Mouse (Mus musculus): ENCODE measurements at regions not wholly inside any gene's neighbourhood (a gene's known extent, or its start where the extent isn't known, plus 50 kb on each side); places are given as distances from the start of the nearest gene placed in this dataset.

GRCm38 (mm10) chr16:30870676-30871075, 210.6 kb downstream of the Xxylt1 start:
- DNase-seq (ENCODE audit: low read depth, low spot score), result no peak

- peak; percentile 11 for DNase-seq (ENCODE audit: low read depth, low spot score)
These were observed 209.1 kb downstream of the Xxylt1 start for GRCm38 (mm10) chr16:30872147-30872546.

DNA sequence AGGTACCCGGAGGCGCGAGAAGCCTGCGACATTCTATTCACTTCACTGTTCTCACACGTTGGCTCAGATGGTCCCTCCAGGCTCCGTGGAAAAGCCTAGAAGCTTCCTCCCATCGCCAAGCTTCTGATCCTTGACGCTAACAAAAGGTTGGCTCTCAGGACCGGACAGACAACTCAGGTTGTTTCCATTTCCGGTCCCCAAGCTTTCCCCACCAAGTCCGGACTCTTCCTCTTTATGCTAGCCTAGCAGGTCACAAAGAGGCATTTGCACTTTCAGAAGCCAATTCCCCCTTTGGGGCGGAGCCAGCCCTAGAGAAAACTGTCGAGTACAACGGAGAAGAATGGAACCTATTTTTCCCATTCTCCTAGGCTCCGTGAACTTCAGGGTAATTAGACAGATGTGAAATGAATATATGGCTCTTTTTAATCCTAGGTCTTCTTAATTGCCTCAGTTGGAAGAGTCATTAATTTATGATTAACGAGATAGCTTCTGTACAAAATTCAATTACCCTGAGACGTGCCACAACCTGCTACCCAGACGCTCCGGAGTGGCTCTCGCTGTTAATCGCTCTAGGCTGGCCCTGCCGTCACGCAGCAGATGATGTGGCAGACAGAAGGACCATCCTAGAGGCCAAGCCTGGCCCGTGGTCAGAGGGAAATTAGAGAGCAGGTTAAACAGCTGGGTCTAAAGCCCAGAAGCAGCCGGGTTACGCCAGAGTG, 207.6 kb downstream of the Xxylt1 start:
- DNase-seq (ENCODE audit: low read depth, low spot score), result no peak

DNA sequence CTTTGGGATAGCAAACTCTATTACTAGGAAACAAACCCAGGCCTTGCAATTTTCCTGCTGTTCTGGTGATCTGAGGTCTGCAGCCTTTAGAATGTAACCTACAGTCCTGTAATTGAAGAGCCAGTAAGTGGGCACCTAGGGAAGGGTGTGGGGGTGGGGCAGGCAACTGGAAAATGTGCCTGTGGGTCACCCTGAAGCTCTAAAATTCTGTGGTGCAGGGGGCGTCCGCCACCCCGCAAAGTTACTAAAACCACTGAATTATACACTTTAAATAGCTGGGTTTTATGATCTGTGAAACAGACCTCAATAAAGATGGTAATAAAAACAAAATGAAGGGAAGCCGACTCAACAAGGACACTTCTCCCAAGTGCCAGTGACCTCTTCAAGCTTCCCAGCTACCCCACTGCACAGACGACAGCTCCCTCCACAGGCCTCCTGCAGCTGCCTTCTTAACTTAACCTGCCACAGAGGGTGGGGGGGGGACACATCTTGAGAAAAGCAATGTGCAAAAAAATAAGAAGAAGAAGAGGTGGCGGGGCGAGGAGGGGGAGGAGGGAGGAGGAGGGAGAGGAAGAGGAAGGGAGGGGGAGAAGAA, 205.9 kb downstream of the Xxylt1 start:
- no peak for DNase-seq (ENCODE audit: low read depth, low spot score)

DNA sequence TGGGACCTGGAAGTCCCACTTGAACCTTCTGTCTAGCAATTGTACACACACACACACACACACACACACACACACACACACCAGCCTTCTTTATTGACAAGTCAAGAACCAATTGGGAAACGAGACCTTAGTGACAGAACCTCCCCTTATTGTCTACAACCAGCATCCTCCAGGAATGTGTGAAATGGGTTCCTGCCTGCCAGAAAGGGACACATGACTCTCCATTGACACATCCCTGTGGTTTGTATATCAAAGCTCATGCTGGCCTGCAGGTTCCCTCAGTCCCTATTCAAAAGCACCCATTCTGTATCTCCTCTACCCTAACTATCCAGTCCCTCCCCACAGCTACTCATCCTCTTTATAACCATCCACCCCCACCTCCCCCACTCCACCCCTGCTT, 202.4 kb downstream of the Xxylt1 start:
- DNase-seq (ENCODE audit: low read depth, low spot score), result no peak

DNA sequence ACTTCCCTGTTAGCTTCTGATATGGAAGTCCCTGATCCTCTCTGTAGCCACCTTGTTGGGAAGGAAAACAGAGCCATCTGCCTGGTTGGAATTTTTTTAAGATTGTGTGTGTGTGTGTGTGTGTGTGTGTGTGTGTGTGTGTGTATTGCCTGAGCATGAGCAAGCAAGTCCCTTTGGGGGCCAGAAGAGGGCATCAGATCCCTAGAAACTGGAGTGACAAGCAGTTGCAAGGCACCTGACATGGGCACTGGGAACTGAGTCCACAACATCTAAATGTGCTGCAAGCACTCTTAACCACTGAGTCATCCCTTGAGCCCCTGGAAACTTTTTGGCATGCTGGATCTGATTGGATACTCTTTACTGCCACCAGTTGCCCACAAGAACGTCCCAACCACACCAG, 201.4 kb downstream of the Xxylt1 start:
- DNase-seq (ENCODE audit: low read depth, low spot score), result no peak

DNA sequence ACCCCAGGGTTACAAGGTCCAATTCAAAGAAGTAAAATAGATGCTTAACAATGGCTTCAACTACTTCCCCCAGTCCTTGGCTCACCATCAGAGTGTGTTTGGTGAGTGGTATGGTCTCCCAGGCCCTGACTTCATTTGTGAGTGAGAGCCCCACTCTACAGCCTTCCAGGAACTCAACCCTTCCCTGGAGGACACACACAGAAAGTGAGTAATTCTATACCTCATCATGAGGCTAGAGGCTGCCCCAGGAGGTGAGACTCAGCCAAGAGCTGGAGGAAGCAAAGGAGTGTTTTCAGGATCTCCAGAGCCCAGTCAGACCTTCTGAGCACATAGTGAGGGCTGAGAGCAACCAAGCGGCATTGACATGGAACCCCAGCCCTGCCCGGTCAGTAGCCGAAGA, 200.6 kb downstream of the Xxylt1 start:
- no peak for DNase-seq (ENCODE audit: low read depth, low spot score)

DNA sequence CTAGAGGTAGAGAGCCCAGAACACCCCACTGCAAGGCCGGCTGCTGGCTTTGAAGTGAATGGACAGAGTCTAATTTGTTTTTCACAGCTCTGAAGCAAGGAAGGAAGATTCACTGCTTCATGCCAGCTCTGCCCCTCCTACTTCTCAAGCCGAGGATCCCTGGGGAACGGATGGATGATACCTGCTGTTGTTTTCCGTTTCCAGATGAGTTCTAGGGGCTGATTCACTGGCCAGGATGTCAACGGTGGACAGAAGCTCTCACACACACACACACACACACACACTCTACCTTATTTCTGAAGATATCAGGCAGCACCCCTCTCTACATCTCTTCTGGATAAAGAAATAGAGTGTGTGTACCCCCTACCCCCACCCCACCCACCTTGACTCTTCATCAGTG, 200.0 kb downstream of the Xxylt1 start:
- no peak for DNase-seq (ENCODE audit: low read depth, low spot score)

DNA sequence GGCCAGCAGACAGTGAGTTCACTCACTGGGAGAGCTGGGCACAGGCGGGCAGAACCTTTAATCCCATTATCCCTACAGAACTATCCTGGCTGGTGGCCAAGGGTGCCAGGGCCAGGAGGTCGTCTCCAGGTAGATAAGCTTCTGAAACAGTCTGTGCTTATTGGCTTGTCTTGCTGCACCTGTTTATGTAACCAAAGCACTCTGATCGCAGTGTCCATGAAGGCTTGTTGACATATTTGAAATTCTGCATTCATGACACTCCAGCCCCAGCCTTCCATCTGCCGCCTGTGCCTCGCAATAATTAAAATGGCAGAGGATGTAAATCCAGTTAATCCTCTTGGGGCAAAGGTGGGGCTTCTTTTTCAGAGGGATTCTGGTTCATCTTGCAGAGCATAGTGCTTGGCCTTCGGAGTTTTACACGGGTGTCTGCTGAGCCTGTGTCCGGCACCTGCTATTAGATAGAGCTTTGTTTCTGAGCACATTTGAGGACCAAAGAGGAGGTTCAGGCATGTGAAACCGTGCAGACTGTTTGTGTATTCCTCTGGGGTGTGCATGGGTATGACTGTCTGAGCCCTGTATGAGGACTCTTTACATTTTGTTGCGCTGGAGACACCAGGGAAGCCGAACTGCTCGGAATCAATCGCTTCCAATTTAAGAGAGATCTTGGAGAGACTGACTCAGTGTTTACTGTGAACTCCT, 197.6 kb downstream of the Xxylt1 start:
- DNase-seq (ENCODE audit: low read depth, low spot score), result no peak

- DNase-seq (ENCODE audit: low read depth, low spot score), result no peak
These were observed 197.1 kb downstream of the Xxylt1 start for GRCm38 (mm10) chr16:30884189-30884551.

GRCm38 (mm10) chr16:30886982-30887381, 194.2 kb downstream of the Xxylt1 start:
- no peak for DNase-seq (ENCODE audit: low read depth, low spot score)

DNA sequence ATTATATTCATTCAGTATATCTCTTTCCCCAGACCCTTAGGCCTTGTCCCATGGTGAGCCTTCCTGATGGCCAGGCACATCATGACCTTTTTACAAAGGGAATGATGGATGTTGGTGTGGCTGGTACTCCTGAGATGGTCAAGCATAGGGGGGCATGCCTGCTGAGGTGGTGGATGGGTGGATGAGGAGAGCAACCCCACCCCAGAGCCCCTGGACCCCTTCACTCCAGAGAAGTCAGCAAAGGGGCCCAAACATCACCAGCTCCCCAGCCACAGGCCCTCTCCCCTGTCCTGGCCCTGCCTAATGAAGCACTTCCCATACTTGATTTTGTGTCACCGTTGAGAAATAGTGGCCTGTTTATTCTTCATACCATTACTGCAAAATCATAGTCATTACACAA, 193.7 kb downstream of the Xxylt1 start:
- DNase-seq (ENCODE audit: low read depth, low spot score), result no peak

GRCm38 (mm10) chr16:30888556-30889323, 192.5 kb downstream of the Xxylt1 start:
- no peak for DNase-seq (ENCODE audit: low read depth, low spot score)

DNA sequence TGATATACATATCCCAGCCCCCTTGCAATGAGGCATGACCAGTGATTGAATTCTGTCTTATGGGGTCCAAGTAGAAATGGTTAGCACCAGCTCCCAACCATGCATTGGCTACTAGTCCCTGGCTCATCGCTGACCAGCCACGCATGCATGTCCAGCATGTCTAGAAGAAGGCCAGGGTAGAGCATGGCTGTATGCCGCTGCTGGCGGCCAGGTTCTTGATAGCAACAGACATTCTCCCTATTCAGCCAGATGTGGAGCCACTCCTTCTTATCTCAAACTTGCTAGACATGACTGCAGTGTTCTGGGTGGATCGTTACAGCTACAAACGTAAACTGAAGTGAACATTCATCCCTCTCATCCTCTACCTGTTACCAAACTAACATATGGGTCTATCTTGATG, 188.6 kb downstream of the Xxylt1 start:
- DNase-seq (ENCODE audit: low read depth, low spot score), result no peak

DNA sequence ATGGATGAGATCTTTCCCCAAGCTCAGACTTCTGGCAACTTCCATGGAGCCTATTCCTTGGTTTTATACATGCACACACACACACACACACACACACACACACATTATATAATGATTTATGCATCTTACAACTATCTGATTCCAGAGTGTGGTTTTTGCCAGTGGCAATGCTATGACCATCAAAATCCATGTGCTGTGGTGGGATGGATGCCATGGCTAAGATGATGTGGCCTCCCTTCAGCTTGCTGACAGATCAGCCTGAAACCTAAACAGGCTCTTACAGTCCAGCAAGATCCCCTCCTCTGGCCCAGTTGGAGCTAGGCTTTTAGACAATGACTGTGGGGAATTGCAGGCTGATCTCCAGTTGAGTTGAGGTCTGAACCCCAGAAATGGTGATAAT, 187.1 kb downstream of the Xxylt1 start:
- no peak for DNase-seq (ENCODE audit: low read depth, low spot score)

DNA sequence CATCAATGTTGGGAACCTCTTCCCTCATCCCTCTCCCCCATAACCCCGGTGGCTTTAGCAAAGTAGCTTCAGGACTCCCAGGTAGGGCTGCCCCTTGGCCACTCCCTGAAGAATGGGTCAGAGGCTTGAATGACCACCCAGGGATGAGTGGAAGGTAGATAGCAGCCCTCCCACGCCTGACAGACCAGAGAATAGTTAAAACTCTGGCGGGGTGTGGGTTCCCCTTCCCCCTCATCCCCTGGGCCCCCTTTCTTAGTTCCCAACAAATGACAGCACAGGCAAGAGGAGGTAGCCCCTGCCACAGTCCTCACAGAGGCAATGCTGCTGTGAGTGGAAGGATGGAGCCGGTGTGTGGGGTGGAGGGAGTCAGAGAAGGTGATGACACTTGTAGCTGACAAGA, 186.2 kb downstream of the Xxylt1 start:
- no peak for DNase-seq (ENCODE audit: low read depth, low spot score)

DNA sequence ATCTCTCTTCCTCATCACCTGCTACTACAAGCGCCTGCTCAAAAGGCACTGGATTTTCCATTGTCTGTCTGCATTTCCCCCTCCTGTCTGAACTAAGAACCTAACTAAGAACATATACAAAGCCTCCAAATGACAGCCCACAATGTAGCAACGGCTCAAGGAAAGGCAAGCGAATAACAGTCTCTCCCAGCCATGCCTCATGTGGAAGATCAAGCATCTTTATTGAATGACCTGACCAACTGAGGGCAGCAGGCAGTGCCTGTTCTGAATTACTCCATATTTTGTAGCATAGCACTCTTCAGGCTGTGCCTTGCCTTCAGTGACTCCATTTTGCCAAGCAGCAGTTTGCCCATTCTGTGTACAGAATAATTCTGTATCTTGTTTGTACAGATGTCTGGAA, 183.9 kb downstream of the Xxylt1 start:
- no peak for DNase-seq (ENCODE audit: low read depth, low spot score)

- DNase-seq (ENCODE audit: low read depth, low spot score), result no peak
These were observed 181.1 kb downstream of the Xxylt1 start for GRCm38 (mm10) chr16:30900121-30900520.

- DNase-seq (ENCODE audit: low read depth, low spot score), result no peak
These were observed 179.9 kb downstream of the Xxylt1 start for GRCm38 (mm10) chr16:30901309-30901708.
